Mouse (Mus musculus) forebrain, embryonic 11.5 days (tissue): ENCODE results near the gene Bbs1. TPM values are rescaled to one million over a fixed set of nuclear protein-coding genes. Genes with fewer than 3 reads are reported as not detected.
A peak's percentile ranks its signal among the peaks of the same experiment; 100 is the strongest.
"Not testable (repeated sequence)": the region's sequence is repeated elsewhere in the genome, so short reads cannot be mapped to it uniquely, and the experiment has no call there.

Source experiments
- ATAC-seq: fragments of 200-750 bp; cut with Nextera tagmentation; replicated peaks from 2 replicates; pipeline ENCODE4 v1.8.0; 2017; ENCODE audit warnings: moderate TSS enrichment; ENCODE audit not compliant: low FRiP score
- DNase-seq: peaks from one replicate; pipeline ENCODE4 v3.0.0-alpha.2; 2017; ENCODE audit warnings: low spot score
- H3K27ac ChIP-seq: fragments of 300-500 bp; sonication (generic); 2 replicates; pipeline ENCODE4 v1.5.1; 2014; ENCODE audit warnings: low read depth, low read length
- H3K27me3 ChIP-seq: fragments of 300-500 bp; sonication (generic); 2 replicates; pipeline ENCODE4 v1.6.1; 2014; ENCODE audit warnings: mild to moderate bottlenecking, low read length, mixed read lengths; ENCODE audit not compliant: control insufficient read depth, insufficient read depth
- H3K36me3 ChIP-seq: fragments of 300-500 bp; sonication (generic); 2 replicates; pipeline ENCODE4 v1.6.1; 2014; ENCODE audit warnings: mild to moderate bottlenecking, low read length, moderate library complexity, mixed read lengths; ENCODE audit not compliant: control insufficient read depth, insufficient read depth
- H3K4me1 ChIP-seq: fragments of 300-500 bp; sonication (generic); replicated peaks from 2 replicates; pipeline ENCODE4 v1.6.1; 2014; ENCODE audit warnings: low read length, mixed read lengths; ENCODE audit not compliant: control insufficient read depth, insufficient read depth
- H3K4me2 ChIP-seq: fragments of 300-500 bp; sonication (generic); 2 replicates; pipeline ENCODE4 v1.6.1; 2014; ENCODE audit warnings: low read depth, mild to moderate bottlenecking, low read length, moderate library complexity, mixed read lengths; ENCODE audit not compliant: severe bottlenecking
- H3K4me3 ChIP-seq: fragments of 300-500 bp; sonication (generic); 2 replicates; pipeline ENCODE4 v1.5.1; 2014; ENCODE audit warnings: low read depth, low read length
- H3K9ac ChIP-seq: fragments of 300-500 bp; sonication (generic); 2 replicates; pipeline ENCODE4 v1.6.1; 2014; ENCODE audit warnings: low read length
- H3K9me3 ChIP-seq: fragments of 300-500 bp; sonication (generic); 2 replicates; pipeline ENCODE4 v1.6.1; 2016; ENCODE audit warnings: low read length, mixed read lengths; ENCODE audit not compliant: control insufficient read depth
- WGBS: fragments of 180-500 bp; shearing (Covaris S2); extraction: QIAGEN DNeasy Blood & Tissue Kit; methylation state at CpG from one replicate; pipeline ENCODE4 v1.1.7; 2014; 5-methylcytosine and 5-hydroxymethylcytosine counted together
- polyA plus RNA-seq: library from polyadenylated mRNA; unstranded; fragments of >200 nt; fragmentation: Nextera tagmentation; extraction: Ambion mirVana; gene quantifications from 2 replicates; pipeline ENCODE4 v1.2.1, GENCODE M21; 2014

Bbs1 gene
- polyA plus RNA-seq, 1 experiment from 2014 or later: 13.9 TPM

- no peak overlapping the region for H3K9ac ChIP-seq
- H3K36me3 ChIP-seq: no peaks in the 10 kb centered on the region
- H3K9me3 ChIP-seq: no peaks in the 10 kb centered on the region
- H3K4me1 ChIP-seq: peaks cover 8% of the 10 kb centered on the region; the same call in 1 of the 2 replicates
- no peaks in the 10 kb centered on the region; the same call in 1 of the 2 replicates for H3K27me3 ChIP-seq
- 76% methylated on average over 3 of the region's 3 CpGs for WGBS
- no peak overlapping the region for H3K27ac ChIP-seq
- no peak overlapping the region for H3K4me2 ChIP-seq
- DNase-seq (no peak), ATAC-seq (no peak)
- H3K4me3 ChIP-seq: no peak overlapping the region
These were observed 29.7 kb downstream of the Bbs1 start for GRCm38 (mm10) chr19:4876755-4877154.

GRCm38 (mm10) chr19:4876241-4876640 lies 30.2 kb downstream of the Bbs1 start:
- ATAC-seq (no peak), DNase-seq (no peak)
- Histone ChIP-seq H3K27ac (no peak overlapping the region), H3K9ac (no peak overlapping the region), H3K36me3 (no peaks in the 10 kb centered on the region), H3K4me3 (no peak overlapping the region), H3K27me3 (no peaks in the 10 kb centered on the region; the same call in 1 of the 2 replicates), H3K4me2 (no peak overlapping the region), H3K4me1 (peaks cover 8% of the 10 kb centered on the region; the same call in 1 of the 2 replicates), H3K9me3 (no peaks in the 10 kb centered on the region)
- WGBS: 56% methylated on average over 3 of the region's 4 CpGs

DNA sequence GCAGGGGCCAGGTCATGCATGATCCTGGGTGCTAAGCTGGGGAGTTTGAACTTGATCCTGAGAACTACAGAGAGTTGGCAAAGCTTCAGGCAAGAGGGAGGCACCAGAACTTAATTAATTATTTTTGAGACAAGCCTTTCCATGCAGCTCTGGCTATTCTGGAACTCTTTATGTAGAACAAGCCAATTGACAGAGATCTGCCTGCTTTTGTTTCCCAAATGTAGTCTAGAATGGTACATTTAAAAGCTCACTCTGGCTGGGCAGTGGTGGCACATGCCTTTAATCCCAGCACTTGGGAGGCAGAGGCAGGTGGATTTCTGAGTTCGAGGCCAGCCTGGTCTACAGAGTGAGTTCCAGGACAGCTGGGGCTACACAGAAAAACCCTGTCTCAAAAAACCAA lies 31.8 kb downstream of the Bbs1 start:
- not testable (repeated sequence) for H3K9ac ChIP-seq, H3K9me3 ChIP-seq, H3K36me3 ChIP-seq, H3K27me3 ChIP-seq, H3K4me1 ChIP-seq, H3K27ac ChIP-seq, DNase-seq, ATAC-seq, H3K4me2 ChIP-seq, H3K4me3 ChIP-seq
- 71% methylated on average over 1 of the region's 1 CpGs for WGBS

DNA sequence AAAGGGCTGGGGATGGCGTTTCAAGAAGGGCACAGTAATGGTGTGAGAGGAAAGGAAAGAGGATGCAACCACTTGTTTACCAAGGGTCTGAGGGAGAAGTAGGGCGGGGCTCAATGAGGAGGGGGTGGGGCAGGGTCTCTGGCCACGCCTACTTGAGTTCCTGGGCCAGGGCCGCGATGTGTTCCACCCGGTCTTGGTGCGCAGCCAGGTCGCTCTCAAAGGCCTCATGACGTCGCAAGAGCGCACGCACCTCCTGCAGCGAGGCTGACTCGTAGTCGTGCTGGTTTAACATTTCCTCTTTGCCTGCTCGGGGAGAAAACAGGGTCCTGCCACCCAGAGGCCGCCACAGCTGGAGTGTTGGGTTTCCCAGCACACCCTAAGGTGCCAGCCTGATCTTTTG lies 41.3 kb downstream of the Bbs1 start:
- no peak overlapping the region for H3K27ac ChIP-seq
- H3K4me2 ChIP-seq: no peak overlapping the region; the same call in 1 of the 2 replicates
- DNase-seq: peak; percentile 59
- H3K27me3 ChIP-seq: no peaks in the 10 kb centered on the region
- H3K4me1 ChIP-seq: no peaks in the 10 kb centered on the region
- H3K4me3 ChIP-seq: no peak overlapping the region
- ATAC-seq: no peak
- 10% methylated on average over 17 of the region's 17 CpGs for WGBS
- H3K9ac ChIP-seq: no peak overlapping the region
- no peaks in the 10 kb centered on the region for H3K36me3 ChIP-seq
- H3K9me3 ChIP-seq: no peaks in the 10 kb centered on the region

- Histone ChIP-seq H3K4me3 (no peak overlapping the region), H3K9me3 (no peaks in the 10 kb centered on the region), H3K27me3 (no peaks in the 10 kb centered on the region), H3K27ac (no peak overlapping the region), H3K36me3 (no peaks in the 10 kb centered on the region), H3K9ac (no peak overlapping the region), H3K4me1 (no peaks in the 10 kb centered on the region), H3K4me2 (no peak overlapping the region)
- WGBS: 87% methylated on average over 6 of the region's 6 CpGs
- no peak for ATAC-seq
- no peak for DNase-seq
These were observed 43.4 kb downstream of the Bbs1 start for GRCm38 (mm10) chr19:4863048-4863447.

DNA sequence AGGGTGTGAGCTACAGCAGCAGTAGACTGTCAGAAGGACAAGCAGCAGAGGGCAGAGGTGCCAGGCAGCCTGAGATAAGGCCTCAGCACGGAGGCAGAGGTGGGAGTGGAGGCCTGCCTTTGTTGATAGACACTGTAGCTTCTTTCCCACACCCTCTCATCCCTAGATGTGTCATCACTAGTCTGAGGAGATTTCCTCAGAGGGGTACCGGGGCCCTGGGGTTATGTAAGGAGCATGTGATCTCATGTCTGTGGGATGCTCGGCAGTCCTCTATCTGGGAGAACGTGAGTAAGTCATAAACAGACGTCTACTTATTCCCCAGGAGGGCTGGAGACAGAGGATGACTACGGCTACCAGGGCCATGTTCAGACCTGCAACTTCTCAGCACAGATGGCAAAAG lies 47.3 kb downstream of the Bbs1 start:
- H3K4me2 ChIP-seq: no peak overlapping the region
- DNase-seq: no peak
- no peak overlapping the region for H3K27ac ChIP-seq
- H3K4me1 ChIP-seq: no peaks in the 10 kb centered on the region
- H3K4me3 ChIP-seq: no peak overlapping the region
- H3K36me3 ChIP-seq: no peaks in the 10 kb centered on the region
- no peaks in the 10 kb centered on the region for H3K9me3 ChIP-seq
- no peak for ATAC-seq
- H3K27me3 ChIP-seq: no peaks in the 10 kb centered on the region; the same call in 1 of the 2 replicates
- H3K9ac ChIP-seq: no peak overlapping the region
- 86% methylated on average over 6 of the region's 6 CpGs for WGBS

DNA sequence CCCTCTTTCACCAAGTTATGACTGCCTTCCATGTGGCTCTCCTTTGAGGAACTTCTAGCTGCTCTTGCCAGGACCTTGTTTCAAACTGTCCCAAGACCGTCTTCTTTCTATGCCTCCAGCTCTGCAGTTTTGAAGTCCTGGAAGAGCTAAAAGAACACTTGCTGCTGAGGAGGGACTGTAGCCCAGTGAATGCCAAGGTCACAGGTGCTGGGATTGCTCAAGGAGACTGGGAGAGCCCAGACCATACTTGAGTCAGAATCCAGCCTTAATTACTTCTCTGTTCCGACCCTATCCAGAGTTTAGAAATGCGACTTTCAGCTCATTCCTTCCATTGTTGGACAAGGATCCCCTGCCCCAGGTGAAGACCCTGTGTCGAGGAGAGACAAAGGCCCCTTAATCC lies 50.5 kb downstream of the Bbs1 start:
- H3K4me2 ChIP-seq: no peak overlapping the region
- H3K4me1 ChIP-seq: no peaks in the 10 kb centered on the region
- H3K4me3 ChIP-seq: no peak overlapping the region
- no peak overlapping the region for H3K9ac ChIP-seq
- DNase-seq: no peak
- ATAC-seq: no peak
- 54% methylated on average over 4 of the region's 4 CpGs for WGBS
- H3K27me3 ChIP-seq: no peaks in the 10 kb centered on the region; the same call in 1 of the 2 replicates
- H3K36me3 ChIP-seq: no peaks in the 10 kb centered on the region
- H3K27ac ChIP-seq: no peak overlapping the region
- no peaks in the 10 kb centered on the region for H3K9me3 ChIP-seq

- WGBS: 2% methylated on average over 14 of the region's 14 CpGs
- Histone ChIP-seq H3K4me3 (peak overlapping the region; percentile 56), H3K9ac (peak overlapping the region; percentile 64), H3K4me2 (peak overlapping the region; percentile 93), H3K4me1 (no peaks in the 10 kb centered on the region), H3K27me3 (no peaks in the 10 kb centered on the region; the same call in 1 of the 2 replicates), H3K27ac (no peak overlapping the region), H3K36me3 (no peaks in the 10 kb centered on the region), H3K9me3 (no peaks in the 10 kb centered on the region)
- ATAC-seq (peak; percentile 61), DNase-seq (no peak)
These were observed 51.0 kb downstream of the Bbs1 start for GRCm38 (mm10) chr19:4855470-4855820.
